8 mouse cellular contexts compared by ENCODE assay signal in genomic region chr10:76835497-76836357, GRCm38 (mm10).
DNase-seq lines count a peak whose midpoint lies in the region; ATAC-seq and TF ChIP-seq lines count a peak whose summit lies in the region.

No protein-coding gene starts in this region.

- no peak overlapping the region for H3K4me2 ChIP-seq in heart, embryonic 12.5 days
- no peak overlapping the region for H3K4me2 ChIP-seq in kidney, postnatal 0 days (ENCODE audit: low read length)
- no peak overlapping the region for H3K4me2 ChIP-seq in liver, embryonic 13.5 days
- no peak overlapping the region for H3K4me2 ChIP-seq in neural tube, embryonic 13.5 days
- no peak overlapping the region for H3K4me2 ChIP-seq in stomach, postnatal 0 days (replicated peaks; ENCODE audit: low read depth)

- H3K27me3 ChIP-seq in heart, embryonic 12.5 days (replicated peaks), result no peaks in the 10 kb centered on the region
- no peaks in the 10 kb centered on the region for H3K27me3 ChIP-seq in kidney, postnatal 0 days (ENCODE audit: insufficient read depth, low read length)
- H3K27me3 ChIP-seq in liver, embryonic 13.5 days, result no peaks in the 10 kb centered on the region
- no peaks in the 10 kb centered on the region for H3K27me3 ChIP-seq in neural tube, embryonic 13.5 days
- H3K27me3 ChIP-seq in stomach, postnatal 0 days (ENCODE audit: control insufficient read depth, insufficient read depth, low read length), result no peaks in the 10 kb centered on the region

- ATAC-seq in erythroid progenitor cell, adult 5-6 weeks (replicated peaks; ENCODE audit: low FRiP score, poor library complexity, severe bottlenecking), result 0 out of 2 replicates have a peak, but pooled peaks have one; percentile 26
- peak; percentile 73; the same call in 1 of the 2 replicates for ATAC-seq in heart, embryonic 12.5 days (ENCODE audit: insufficient number of reproducible peaks, low FRiP score)
- ATAC-seq in kidney, postnatal 0 days (replicated peaks; ENCODE audit: low FRiP score, low read depth), result peak; percentile 65
- no peak for ATAC-seq in liver, embryonic 13.5 days (ENCODE audit: low read depth)
- peak; percentile 84 for ATAC-seq in neural tube, embryonic 13.5 days (ENCODE audit: low read depth)
- peak; percentile 65 for ATAC-seq in stomach, postnatal 0 days (ENCODE audit: low FRiP score, low TSS enrichment)

- no peak overlapping the region for H3K9ac ChIP-seq in heart, embryonic 12.5 days
- no peak overlapping the region for H3K9ac ChIP-seq in kidney, postnatal 0 days (ENCODE audit: low read depth, low read length)
- H3K9ac ChIP-seq in liver, embryonic 13.5 days, result no peak overlapping the region
- no peak overlapping the region for H3K9ac ChIP-seq in neural tube, embryonic 13.5 days
- H3K9ac ChIP-seq in stomach, postnatal 0 days (ENCODE audit: low read length), result no peak overlapping the region

- TF ChIP-seq CTCF in kidney, postnatal 0 days (IDR thresholded peaks at IDR 0.05; ENCODE audit: low read depth), result peak; percentile 99
- peak; percentile 100 for TF ChIP-seq CTCF in stomach, postnatal 0 days (IDR thresholded peaks at IDR 0.05; ENCODE audit: low read depth)

- peak; percentile 87 for DNase-seq in CD4-positive, CD25-positive, alpha-beta regulatory T cell, adult 2 months (ENCODE audit: low read depth, low spot score)
- peak; percentile 95 for DNase-seq in brain, adult 2 months (ENCODE audit: low read depth, low spot score)
- peak; percentile 93 for DNase-seq in kidney, postnatal 0 days (ENCODE audit: low spot score)
- peak; percentile 34 for DNase-seq in liver, embryonic 13.5 days
- peak; percentile 82 for DNase-seq in stomach, postnatal 0 days (ENCODE audit: low spot score)

- 58% methylated on average over 14 of the region's 14 CpGs for WGBS in heart, embryonic 12.5 days
- WGBS in kidney, postnatal 0 days, result 57% methylated on average over 14 of the region's 14 CpGs
- WGBS in liver, embryonic 13.5 days (ENCODE audit: insufficient replicate concordance), result 48% methylated on average over 14 of the region's 14 CpGs
- WGBS in neural tube, embryonic 13.5 days, result 59% methylated on average over 14 of the region's 14 CpGs
- 55% methylated on average over 14 of the region's 14 CpGs for WGBS in stomach, postnatal 0 days

- H3K9me3 ChIP-seq in heart, embryonic 12.5 days (replicated peaks), result no peaks in the 10 kb centered on the region
- H3K9me3 ChIP-seq in kidney, postnatal 0 days (replicated peaks; ENCODE audit: low read length), result no peaks in the 10 kb centered on the region
- H3K9me3 ChIP-seq in liver, embryonic 13.5 days (replicated peaks), result no peaks in the 10 kb centered on the region
- H3K9me3 ChIP-seq in neural tube, embryonic 13.5 days, result no peaks in the 10 kb centered on the region
- H3K9me3 ChIP-seq in stomach, postnatal 0 days (ENCODE audit: control insufficient read depth, low read length), result no peaks in the 10 kb centered on the region

- H3K36me3 ChIP-seq in heart, embryonic 12.5 days, result no peaks in the 10 kb centered on the region
- no peaks in the 10 kb centered on the region for H3K36me3 ChIP-seq in kidney, postnatal 0 days (ENCODE audit: insufficient read depth, low read length)
- H3K36me3 ChIP-seq in liver, embryonic 13.5 days, result no peaks in the 10 kb centered on the region
- no peaks in the 10 kb centered on the region for H3K36me3 ChIP-seq in neural tube, embryonic 13.5 days
- H3K36me3 ChIP-seq in stomach, postnatal 0 days (ENCODE audit: control insufficient read depth, insufficient read depth, low read length), result no peaks in the 10 kb centered on the region

- no peak overlapping the region for H3K4me3 ChIP-seq in heart, embryonic 12.5 days
- no peak overlapping the region for H3K4me3 ChIP-seq in kidney, postnatal 0 days (replicated peaks; ENCODE audit: low read depth, low read length)
- no peak overlapping the region for H3K4me3 ChIP-seq in liver, embryonic 13.5 days (replicated peaks)
- no peak overlapping the region for H3K4me3 ChIP-seq in neural tube, embryonic 13.5 days
- no peak overlapping the region for H3K4me3 ChIP-seq in stomach, postnatal 0 days (ENCODE audit: low read depth, low read length)

- 0 out of 2 replicates have a peak, but pooled peaks cover 2% of the 10 kb centered on the region for H3K4me1 ChIP-seq in heart, embryonic 12.5 days (replicated peaks)
- H3K4me1 ChIP-seq in kidney, postnatal 0 days (replicated peaks; ENCODE audit: insufficient read depth, low read length), result 0 out of 2 replicates have a peak, but pooled peaks cover 3% of the 10 kb centered on the region
- H3K4me1 ChIP-seq in liver, embryonic 13.5 days (replicated peaks), result no peaks in the 10 kb centered on the region
- H3K4me1 ChIP-seq in neural tube, embryonic 13.5 days (replicated peaks), result peaks cover 3% of the 10 kb centered on the region; the same call in 1 of the 2 replicates
- H3K4me1 ChIP-seq in stomach, postnatal 0 days (replicated peaks; ENCODE audit: control insufficient read depth, insufficient read depth), result no peaks in the 10 kb centered on the region

- no peak for TF ChIP-seq EP300 in stomach, postnatal 0 days (optimal IDR thresholded peaks at IDR 0.05)

- H3K27ac ChIP-seq in heart, embryonic 12.5 days (ENCODE audit: poor library complexity, severe bottlenecking), result no peak overlapping the region
- no peak overlapping the region for H3K27ac ChIP-seq in kidney, postnatal 0 days
- no peak overlapping the region for H3K27ac ChIP-seq in liver, embryonic 13.5 days
- no peak overlapping the region for H3K27ac ChIP-seq in neural tube, embryonic 13.5 days (replicated peaks)
- no peak overlapping the region for H3K27ac ChIP-seq in stomach, postnatal 0 days (replicated peaks)

Comparison
In these comparisons a context has a peak if more than half of its experiments do, and no peak if none do; other contexts are left out.
1. DNase-seq: peak in every context shown above with its lines; median percentile 95 in brain, adult 2 months; 93 in kidney, postnatal 0 days; 87 in CD4-positive, CD25-positive, alpha-beta regulatory T cell, adult 2 months; 82 in stomach, postnatal 0 days; 34 in liver, embryonic 13.5 days.